Mouse (Mus musculus): Measurements from ENCODE around the gene Gm2310.

GRCm38 (mm10) chr15:8502431-8502830 is 17.3 kb downstream of the Gm2310 start:
- TF ChIP-seq CTCF (conservative IDR thresholded peaks at IDR 0.05 in 1 of 2, IDR thresholded peaks at IDR 0.05 in 1 of 2; ENCODE audit: low read depth in 2 of 2, low read length in 2 of 2) (no peak), E2F4 (IDR thresholded peaks at IDR 0.05; ENCODE audit: insufficient replicate concordance, low read depth, low read length) (no peak), ZNF384 (IDR thresholded peaks at IDR 0.05; ENCODE audit: low read depth, low read length) (no peak), UBTF (IDR thresholded peaks at IDR 0.05; ENCODE audit: low read depth, low read length) (no peak), EP300 (IDR thresholded peaks at IDR 0.05; ENCODE audit: low read length) (no peak), POLR2A (IDR thresholded peaks at IDR 0.05; ENCODE audit: low read depth, low read length) (no peak), ETS1 (conservative IDR thresholded peaks at IDR 0.05; ENCODE audit: low read depth, low read length) (no peak), SIN3A (IDR thresholded peaks at IDR 0.05; ENCODE audit: low read length) (no peak), SMC3 (IDR thresholded peaks at IDR 0.05; ENCODE audit: low read depth, low read length) (no peak), NELFE (IDR thresholded peaks at IDR 0.05; ENCODE audit: low read depth, low read length) (no peak), USF2 (conservative IDR thresholded peaks at IDR 0.05; ENCODE audit: low read depth, low read length) (no peak), MYC (IDR thresholded peaks at IDR 0.05; ENCODE audit: low read depth, low read length) (no peak), ELF1 (IDR thresholded peaks at IDR 0.05; ENCODE audit: low read depth, low read length) (no peak), MAX (IDR thresholded peaks at IDR 0.05; ENCODE audit: low read length) (no peak)
